Mouse (Mus musculus) thymus, adult 2 months (tissue): ENCODE results near the gene Kdm4b. TPM values are rescaled to one million over a fixed set of nuclear protein-coding genes. Genes with fewer than 3 reads are reported as not detected.

ENCODE experiments used
- DNase-seq: peaks from one replicate; pipeline ENCODE4 v3.0.0; 2021
- H3K27ac ChIP-seq: fragments of 200-500 bp; 2 replicates; pipeline ENCODE4 v1.5.1; 2012; ENCODE audit warnings: low read length, control low read depth; ENCODE audit not compliant: control insufficient read depth, insufficient read depth
- H3K27me3 ChIP-seq: fragments of 200-500 bp; 2 replicates; pipeline ENCODE4 v1.6.1; 2012; ENCODE audit warnings: mild to moderate bottlenecking, low read length, moderate library complexity, mixed read lengths; ENCODE audit not compliant: control insufficient read depth, insufficient read depth
- H3K36me3 ChIP-seq: fragments of 200-500 bp; 2 replicates; pipeline ENCODE4 v1.6.1; 2012; ENCODE audit warnings: mild to moderate bottlenecking, low read length, moderate library complexity; ENCODE audit not compliant: control insufficient read depth, insufficient read depth
- H3K4me1 ChIP-seq: fragments of 200-500 bp; replicated peaks from 2 replicates; pipeline ENCODE4 v1.6.1; 2012; ENCODE audit warnings: low read length; ENCODE audit not compliant: control insufficient read depth, insufficient read depth
- H3K4me3 ChIP-seq: fragments of 200-500 bp; 2 replicates; pipeline ENCODE4 v1.5.1; 2012; ENCODE audit warnings: mild to moderate bottlenecking, low read length, control low read depth, moderate library complexity; ENCODE audit not compliant: control insufficient read depth, insufficient read depth
- CTCF ChIP-seq: fragments of 200-500 bp; IDR thresholded peaks from 2 replicates; pipeline ENCODE4 v1.5.1; 2012; ENCODE audit warnings: mild to moderate bottlenecking, control low read depth, low read length, moderate library complexity, borderline replicate concordance; ENCODE audit not compliant: control insufficient read depth, poor library complexity, insufficient read depth; ENCODE audit errors: extremely low read depth
- POLR2A ChIP-seq: fragments of 200-500 bp; IDR thresholded peaks from 2 replicates; pipeline ENCODE4 v1.6.1; 2012; ENCODE audit warnings: mild to moderate bottlenecking, low read length, control low read depth, moderate library complexity; ENCODE audit not compliant: control insufficient read depth, poor library complexity, insufficient read depth; ENCODE audit errors: extremely low read depth
- WGBS: fragments of 180-500 bp; shearing (Covaris S2); methylation state at CpG from one replicate; pipeline ENCODE4 v1.1.7; 2018; 5-methylcytosine and 5-hydroxymethylcytosine counted together
- polyA plus RNA-seq: library from polyadenylated mRNA; depleted of rRNA; stranded (reverse); fragments of >200 nt; gene quantifications from 2 replicates; pipeline ENCODE4 v1.2.3, GENCODE M21; 2012

The Kdm4b gene
- polyA plus RNA-seq, 1 experiment: 94.1 TPM

GRCm38 (mm10) chr17:56350694-56351093, 24.8 kb downstream of the Kdm4b start:
- WGBS: 36% methylated on average over 2 of the region's 2 CpGs
- Histone ChIP-seq H3K27me3 (no peaks in the 10 kb centered on the region), H3K4me1 (no peaks in the 10 kb centered on the region), H3K36me3 (peaks cover 23% of the 10 kb centered on the region), H3K4me3 (no peak overlapping the region), H3K27ac (no peak overlapping the region)
- TF ChIP-seq POLR2A: no peak
- peak; percentile 58; the same call in 1 of the 2 replicates for TF ChIP-seq CTCF
- DNase-seq: peak; percentile 84

GRCm38 (mm10) chr17:56356921-56357885, 31.3 kb downstream of the Kdm4b start:
- peak; percentile 73 for DNase-seq
- Histone ChIP-seq H3K27me3 (no peaks in the 10 kb centered on the region), H3K36me3 (peaks cover 22% of the 10 kb centered on the region), H3K4me3 (no peak overlapping the region), H3K27ac (no peak overlapping the region), H3K4me1 (peaks cover 10% of the 10 kb centered on the region)
- WGBS: 71% methylated on average over 9 of the region's 9 CpGs
- TF ChIP-seq POLR2A (no peak), CTCF (peak; percentile 65; the same call in 1 of the 2 replicates)

DNA sequence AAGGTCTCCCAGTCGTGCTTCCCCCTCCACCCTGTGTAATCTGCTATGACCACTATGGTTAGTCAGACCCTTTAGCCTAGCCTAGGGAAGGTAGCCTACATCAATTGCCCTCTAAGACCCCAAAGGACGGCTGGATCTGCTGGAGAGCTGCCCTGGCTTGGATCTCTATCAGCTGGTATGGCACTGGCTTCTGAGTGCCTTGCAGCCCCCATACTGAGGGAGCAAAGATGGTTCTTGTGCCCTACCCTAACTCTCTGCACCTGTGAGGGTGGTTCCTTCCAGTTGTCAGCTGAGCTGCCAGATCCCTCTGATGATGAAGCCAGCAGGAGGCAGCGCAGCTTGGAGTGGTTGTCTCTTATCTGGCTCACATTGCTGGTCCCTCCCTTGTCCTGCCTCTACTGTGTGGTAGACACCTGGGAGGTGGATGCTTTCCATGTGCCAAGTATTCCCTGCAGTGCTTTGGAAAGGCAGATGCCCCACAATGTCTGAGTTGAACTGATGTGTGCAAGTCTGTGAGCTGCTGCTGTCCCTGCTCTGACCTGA, 33.4 kb downstream of the Kdm4b start:
- Histone ChIP-seq H3K27me3 (no peaks in the 10 kb centered on the region), H3K27ac (no peak overlapping the region), H3K4me3 (no peak overlapping the region), H3K36me3 (peaks cover 9% of the 10 kb centered on the region), H3K4me1 (peaks cover 10% of the 10 kb centered on the region)
- WGBS: 94% methylated on average over 3 of the region's 3 CpGs
- TF ChIP-seq CTCF (no peak), POLR2A (no peak)
- DNase-seq: no peak

DNA sequence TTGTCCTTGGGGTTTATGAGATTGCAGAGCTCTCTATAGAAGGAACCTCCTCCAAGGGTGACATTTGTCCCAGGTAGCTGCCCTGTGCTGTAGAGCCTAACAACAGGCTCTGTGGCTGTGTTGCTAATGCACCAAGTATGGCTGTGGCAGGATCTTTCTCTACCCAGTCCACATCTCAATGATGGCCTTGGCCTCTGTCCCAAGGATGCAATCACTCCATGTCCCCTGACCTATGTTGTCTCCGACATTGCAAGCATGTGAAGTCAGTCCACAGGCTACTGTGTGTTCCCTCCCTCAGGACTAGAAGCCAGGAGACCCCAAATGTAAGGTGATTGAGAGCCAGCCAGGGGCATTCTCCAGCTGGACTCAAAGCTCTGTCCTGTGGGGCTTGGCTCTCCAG, 34.0 kb downstream of the Kdm4b start:
- WGBS: 93% methylated on average over 1 of the region's 1 CpGs
- Histone ChIP-seq H3K27ac (no peak overlapping the region), H3K4me1 (peaks cover 10% of the 10 kb centered on the region), H3K27me3 (no peaks in the 10 kb centered on the region), H3K36me3 (peaks cover 3% of the 10 kb centered on the region), H3K4me3 (no peak overlapping the region)
- TF ChIP-seq POLR2A: no peak
- TF ChIP-seq CTCF: no peak
- no peak for DNase-seq

GRCm38 (mm10) chr17:56360451-56360850, 34.6 kb downstream of the Kdm4b start:
- no peak overlapping the region for H3K4me3 ChIP-seq
- H3K27me3 ChIP-seq: no peaks in the 10 kb centered on the region
- WGBS: 93% methylated on average over 8 of the region's 8 CpGs
- no peak for TF ChIP-seq POLR2A
- no peak for TF ChIP-seq CTCF
- H3K27ac ChIP-seq: no peak overlapping the region
- H3K36me3 ChIP-seq: peaks cover 3% of the 10 kb centered on the region; the same call in 1 of the 2 replicates
- DNase-seq: no peak
- H3K4me1 ChIP-seq: peaks cover 10% of the 10 kb centered on the region

GRCm38 (mm10) chr17:56361542-56361941, 35.7 kb downstream of the Kdm4b start:
- Histone ChIP-seq H3K27me3 (no peaks in the 10 kb centered on the region), H3K27ac (no peak overlapping the region), H3K4me1 (peaks cover 10% of the 10 kb centered on the region), H3K4me3 (no peak overlapping the region), H3K36me3 (no peaks in the 10 kb centered on the region; the same call in 1 of the 2 replicates)
- WGBS: 98% methylated on average over 2 of the region's 2 CpGs
- TF ChIP-seq CTCF (no peak), POLR2A (no peak)
- no peak for DNase-seq
